Comparison of ENCODE assay signal across 8 mouse cellular contexts in the genomic region with DNA sequence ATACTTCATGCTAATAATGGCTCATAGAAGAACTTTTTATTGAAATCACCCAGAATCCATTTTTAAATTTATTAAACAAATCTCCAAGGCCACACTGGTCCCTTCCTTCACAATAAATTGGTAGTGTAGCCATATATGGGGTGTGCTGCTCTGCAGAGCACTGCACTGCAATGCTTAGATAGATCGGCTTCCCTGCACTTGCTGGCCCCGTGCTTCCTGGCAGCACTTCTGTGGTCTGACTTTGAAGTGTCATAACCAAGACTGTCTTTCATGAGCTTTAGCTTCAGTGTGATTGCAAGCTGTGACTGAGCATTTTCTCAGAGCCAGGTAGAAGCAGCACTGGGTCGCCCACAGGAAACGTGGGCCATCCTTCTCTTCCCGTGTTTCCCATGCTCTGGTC. TPM values are rescaled to one million over a fixed set of nuclear protein-coding genes. Genes with fewer than 3 reads are reported as not detected.
DNase-seq lines count a peak whose midpoint lies in the region; ATAC-seq and TF ChIP-seq lines count a peak whose summit lies in the region.

No protein-coding gene starts in this region.

- ATAC-seq in cerebellum, adult (ENCODE audit: insufficient number of reproducible peaks, low FRiP score, low TSS enrichment): 0 out of 2 replicates have a peak, but pooled peaks have one; percentile 24
- ATAC-seq in forebrain, embryonic 11.5 days (replicated peaks; ENCODE audit: low FRiP score): no peak

- peaks cover 14% of the 10 kb centered on the region for H3K4me1 ChIP-seq in liver, adult 2 months (ENCODE audit: control insufficient read depth, insufficient read depth, low read length)
- peaks cover 5% of the 10 kb centered on the region for H3K4me1 ChIP-seq in forebrain, embryonic 11.5 days (replicated peaks; ENCODE audit: control insufficient read depth, insufficient read depth, low read length)

- H3K9ac ChIP-seq in liver, adult 2 months (ENCODE audit: low read depth, low read length): no peak overlapping the region
- no peak overlapping the region for H3K9ac ChIP-seq in forebrain, embryonic 11.5 days (ENCODE audit: low read length)

- no peaks in the 10 kb centered on the region for H3K36me3 ChIP-seq in liver, adult 2 months (ENCODE audit: control insufficient read depth, insufficient read depth, low read length)
- no peaks in the 10 kb centered on the region for H3K36me3 ChIP-seq in splenic B cell, adult 2 months (ENCODE audit: control insufficient read depth, insufficient read depth, low read length, poor library complexity, severe bottlenecking)
- no peaks in the 10 kb centered on the region for H3K36me3 ChIP-seq in forebrain, embryonic 11.5 days (ENCODE audit: control insufficient read depth, insufficient read depth, low read length)

- no peaks in the 10 kb centered on the region for H3K9me3 ChIP-seq in forebrain, embryonic 11.5 days (ENCODE audit: control insufficient read depth, low read length)

- H3K4me3 ChIP-seq in liver, adult 2 months (ENCODE audit: insufficient read depth, low read depth, low read length): no peak overlapping the region
- H3K4me3 ChIP-seq in forebrain, embryonic 11.5 days (ENCODE audit: low read depth, low read length): no peak overlapping the region

- no peak for TF ChIP-seq POLR2A in liver, adult 2 months (IDR thresholded peaks at IDR 0.05; ENCODE audit: extremely low read depth, insufficient read depth, low read length)

- no peak for DNase-seq in cerebellum, adult 11 months
- peak; percentile 22 to 35 for DNase-seq in gastrocnemius, postnatal 36 days
- DNase-seq in liver, adult 2 months (ENCODE audit: extremely low read depth, low read depth, low spot score): peak; percentile 34
- peak; percentile 43 for DNase-seq in splenic B cell, adult 2 months (ENCODE audit: low read depth, low spot score)
- no peak for DNase-seq in Muller cell, postnatal 12 days (ENCODE audit: inconsistent ontology term)
- DNase-seq in layer of hippocampus, adult 8-10 months (ENCODE audit: low spot score in 2 of 2): no peak
- DNase-seq in forebrain, embryonic 11.5 days (ENCODE audit: low spot score): no peak

- H3K79me2 ChIP-seq in liver, adult 2 months (ENCODE audit: control insufficient read depth, insufficient read depth, low read length): peaks cover 34% of the 10 kb centered on the region; the same call in 1 of the 2 replicates

- TF ChIP-seq CTCF in liver, adult 2 months (IDR thresholded peaks at IDR 0.05; ENCODE audit: low read depth, low read length): no peak

- no peak overlapping the region for H3K27ac ChIP-seq in liver, adult 2 months (replicated peaks; ENCODE audit: insufficient read depth, low read depth, low read length)
- no peak overlapping the region for H3K27ac ChIP-seq in forebrain, embryonic 11.5 days (ENCODE audit: low read depth, low read length)

- no peak overlapping the region for H3K4me2 ChIP-seq in forebrain, embryonic 11.5 days (ENCODE audit: low read depth, low read length, severe bottlenecking)

- 63% methylated on average over 5 of the region's 5 CpGs for WGBS in liver, adult 2 months
- WGBS in forebrain, embryonic 11.5 days: 95% methylated on average over 5 of the region's 5 CpGs

- intact Hi-C loops in gastrocnemius, postnatal 36 days (cut with DNase I): no loop called here

- no peaks in the 10 kb centered on the region for H3K27me3 ChIP-seq in liver, adult 2 months (ENCODE audit: control insufficient read depth, insufficient read depth, low read length)
- no peaks in the 10 kb centered on the region for H3K27me3 ChIP-seq in splenic B cell, adult 2 months (ENCODE audit: control insufficient read depth, insufficient read depth, low read length, poor library complexity, severe bottlenecking)
- H3K27me3 ChIP-seq in forebrain, embryonic 11.5 days (ENCODE audit: control insufficient read depth, insufficient read depth, low read length): no peaks in the 10 kb centered on the region

RNA-seq across cellular contexts. Expression of a gene that starts 5.8 kb away (rescaled TPM):
- total RNA-seq in gastrocnemius, postnatal 36 days (2021): 10 to 100 TPM; 20.3 to 20.9 TPM
- total RNA-seq in liver, adult 2 months (2014; rRNA removed): 33.8 and 38.5 TPM in 2 replicates
- polyA plus RNA-seq in liver, adult 2 months (2012; rRNA removed): 4.4 and 5.5 TPM in 2 replicates
- 100 to 1,000 TPM; 122 to 140 (median 133) TPM for total RNA-seq in layer of hippocampus, adult 8-10 months (2022)
- 76.2 and 80.7 TPM in 2 replicates for polyA plus RNA-seq in forebrain, embryonic 11.5 days (2014; fragmentation: Nextera tagmentation; extraction: Ambion mirVana)

Comparison
In these comparisons a context has a peak if more than half of its experiments do, and no peak if none do; other contexts are left out.
1. DNase-seq: peak in gastrocnemius, postnatal 36 days (2 of 2), liver, adult 2 months (single experiment) and splenic B cell, adult 2 months (single experiment); none in cerebellum, adult 11 months (single experiment), Muller cell, postnatal 12 days (single experiment), layer of hippocampus, adult 8-10 months (0 of 2) and forebrain, embryonic 11.5 days (single experiment).